Comparison of ENCODE assay signal across 8 mouse cellular contexts in the genomic region with DNA sequence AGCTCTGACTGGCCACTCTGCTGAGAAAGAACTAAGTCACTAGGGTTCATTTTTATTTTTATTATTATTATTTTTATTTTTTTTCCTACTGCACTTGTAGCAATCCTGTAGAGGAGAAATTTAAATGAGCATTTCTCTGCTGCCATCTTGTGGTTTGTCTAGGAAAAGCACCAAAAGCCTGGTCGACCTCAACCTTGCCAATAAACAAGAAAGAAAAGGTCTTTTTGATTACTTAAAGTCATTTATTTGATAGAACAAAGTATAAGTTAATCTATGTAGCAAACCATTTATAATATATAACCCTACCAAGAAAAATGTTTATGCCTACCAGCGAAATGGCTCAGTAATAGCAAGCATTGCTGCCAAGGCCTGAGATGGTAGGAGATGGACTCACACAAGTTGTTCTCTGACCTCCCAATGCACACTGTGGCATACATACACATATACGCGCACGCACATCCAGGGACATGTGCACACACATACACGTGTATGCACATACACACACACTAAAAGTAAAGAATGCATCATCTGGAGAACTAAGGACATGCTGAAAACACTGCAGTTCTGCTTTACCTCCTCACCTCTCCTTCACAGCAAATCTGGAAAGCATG.
DNase-seq lines count a peak whose midpoint lies in the region; ATAC-seq and TF ChIP-seq lines count a peak whose summit lies in the region.

No protein-coding gene starts in this region.

- 35% methylated on average over 6 of the region's 6 CpGs for WGBS in forebrain, embryonic 11.5 days
- WGBS in forebrain, embryonic 10.5 days = 44% methylated on average over 6 of the region's 6 CpGs

- no peaks in the 10 kb centered on the region for H3K79me2 ChIP-seq in CH12.LX (replicated peaks; ENCODE audit: control insufficient read depth, extremely low read depth, insufficient read depth, poor library complexity, severe bottlenecking)

- no peaks in the 10 kb centered on the region for H3K36me3 ChIP-seq in forebrain, embryonic 11.5 days (ENCODE audit: control insufficient read depth, insufficient read depth, low read length)
- H3K36me3 ChIP-seq in forebrain, embryonic 10.5 days (replicated peaks) = no peaks in the 10 kb centered on the region
- H3K36me3 ChIP-seq in CH12.LX (replicated peaks in 1 of 2; ENCODE audit: control insufficient read depth in 1 of 2, insufficient read depth in 1 of 2, low read length in 1 of 2) = no peaks in the 10 kb centered on the region

- in situ Hi-C loops in CH12.LX (cut with MboI; ENCODE audit: low pct_ligation_motif_present, low pct_unique_long_range_greater_than_20kb, low sequenced_read_pairs) = no loop called here

- peak; percentile 59 for DNase-seq in forebrain, embryonic 11.5 days (ENCODE audit: low spot score)
- DNase-seq in forebrain, embryonic 10.5 days (ENCODE audit: extremely low spot score, low spot score) = no peak
- DNase-seq in CH12.LX (ENCODE audit: extremely low read depth) = peak; percentile 40
- peak; percentile 67 for DNase-seq in cerebellum, adult 9-10 months
- peak; percentile 1 for DNase-seq in gonadal fat pad, adult 2 months (ENCODE audit: low read depth)
- peak; percentile 77 for DNase-seq in layer of hippocampus, adult 11-12 months (ENCODE audit: low spot score)
- peak; percentile 54 for DNase-seq in mesoderm, embryonic 11.5 days (ENCODE audit: low read depth, low spot score)
- DNase-seq in spleen, postnatal 4 days (ENCODE audit: low spot score in 2 of 2) = no peak

- H3K27ac ChIP-seq in forebrain, embryonic 11.5 days (ENCODE audit: low read depth, low read length) = no peak overlapping the region
- no peak overlapping the region for H3K27ac ChIP-seq in forebrain, embryonic 10.5 days
- H3K27ac ChIP-seq in CH12.LX (ENCODE audit: insufficient read depth, low read depth) = no peak overlapping the region

- dilution Hi-C loops in CH12.LX (cut with MboI; ENCODE audit: extremely low pct_ligation_motif_present, extremely low pct_unique_long_range_greater_than_20kb, low sequenced_read_pairs) = no loop called here

- H3K4me2 ChIP-seq in forebrain, embryonic 11.5 days (ENCODE audit: low read depth, low read length, severe bottlenecking) = no peak overlapping the region
- H3K4me2 ChIP-seq in CH12.LX (ENCODE audit: insufficient read depth, low read depth, poor library complexity, severe bottlenecking) = no peak overlapping the region

- ATAC-seq in forebrain, embryonic 11.5 days (replicated peaks; ENCODE audit: low FRiP score) = peak; percentile 16

- TF ChIP-seq POLR2A in CH12.LX (IDR thresholded peaks at IDR 0.05; ENCODE audit: low read depth, low read length) = no peak

- peak; percentile 80 for TF ChIP-seq RAD21 in CH12.LX (IDR thresholded peaks at IDR 0.05; ENCODE audit: low read depth, low read length)

- H3K27me3 ChIP-seq in forebrain, embryonic 11.5 days (ENCODE audit: control insufficient read depth, insufficient read depth, low read length) = no peaks in the 10 kb centered on the region
- peaks cover 29% of the 10 kb centered on the region for H3K27me3 ChIP-seq in forebrain, embryonic 10.5 days (ENCODE audit: poor library complexity, severe bottlenecking)
- no peaks in the 10 kb centered on the region for H3K27me3 ChIP-seq in CH12.LX (replicated peaks)

- no peak overlapping the region for H3K4me3 ChIP-seq in forebrain, embryonic 11.5 days (ENCODE audit: low read depth, low read length)
- H3K4me3 ChIP-seq in forebrain, embryonic 10.5 days = no peak overlapping the region
- no peak overlapping the region for H3K4me3 ChIP-seq in CH12.LX (replicated peaks in 1 of 3; ENCODE audit: low read depth in 2 of 3, low read length in 2 of 3, poor library complexity in 1 of 3)

- no peaks in the 10 kb centered on the region; the same call in 1 of the 2 replicates for H3K4me1 ChIP-seq in forebrain, embryonic 11.5 days (replicated peaks; ENCODE audit: control insufficient read depth, insufficient read depth, low read length)
- peaks cover 13% of the 10 kb centered on the region for H3K4me1 ChIP-seq in forebrain, embryonic 10.5 days
- no peaks in the 10 kb centered on the region for H3K4me1 ChIP-seq in CH12.LX (ENCODE audit: control insufficient read depth in 1 of 2, insufficient read depth in 2 of 2)

- no peaks in the 10 kb centered on the region for H3K9me3 ChIP-seq in forebrain, embryonic 11.5 days (ENCODE audit: control insufficient read depth, low read length)
- H3K9me3 ChIP-seq in forebrain, embryonic 10.5 days = no peaks in the 10 kb centered on the region
- no peaks in the 10 kb centered on the region for H3K9me3 ChIP-seq in CH12.LX (replicated peaks; ENCODE audit: low read length)

- no peak for TF ChIP-seq EP300 in CH12.LX (IDR thresholded peaks at IDR 0.05; ENCODE audit: low read length)

- no peak overlapping the region for H3K9ac ChIP-seq in forebrain, embryonic 11.5 days (ENCODE audit: low read length)
- H3K9ac ChIP-seq in CH12.LX (ENCODE audit: insufficient read depth, low read depth) = no peak overlapping the region

- peak; percentile 16 to 74; a peak in 3 of 4 replicates for TF ChIP-seq CTCF in CH12.LX (conservative IDR thresholded peaks at IDR 0.05 in 1 of 2, IDR thresholded peaks at IDR 0.05 in 1 of 2; ENCODE audit: low read depth in 2 of 2, low read length in 2 of 2)

TF ChIP-seq in CH12.LX, 34 proteins besides CTCF, POLR2A, EP300 and RAD21:
- no peak for TF ChIP-seq ETS1 (conservative IDR thresholded peaks at IDR 0.05; ENCODE audit: low read depth, low read length)
- no peak for TF ChIP-seq MEF2A (IDR thresholded peaks at IDR 0.05; ENCODE audit: borderline replicate concordance, low read depth, low read length)
- no peak for TF ChIP-seq MAX (IDR thresholded peaks at IDR 0.05; ENCODE audit: low read length)
- no peak for TF ChIP-seq RCOR1 (conservative IDR thresholded peaks at IDR 0.05; ENCODE audit: low read depth, low read length)
- TF ChIP-seq MYC (IDR thresholded peaks at IDR 0.05; ENCODE audit: low read depth, low read length) = no peak
- TF ChIP-seq UBTF (IDR thresholded peaks at IDR 0.05; ENCODE audit: low read depth, low read length) = no peak
- TF ChIP-seq IRF4 (IDR thresholded peaks at IDR 0.05; ENCODE audit: low read depth, low read length) = no peak
- TF ChIP-seq ZKSCAN1 (IDR thresholded peaks at IDR 0.05; ENCODE audit: borderline replicate concordance, low read depth, low read length) = no peak
- no peak for TF ChIP-seq ZMIZ1 (IDR thresholded peaks at IDR 0.05; ENCODE audit: low read depth, low read length)
- peak; percentile 25; the same call in 1 of the 2 replicates for TF ChIP-seq ZNF384 (IDR thresholded peaks at IDR 0.05; ENCODE audit: low read depth, low read length)
- TF ChIP-seq SMC3 (IDR thresholded peaks at IDR 0.05; ENCODE audit: low read depth, low read length) = peak; percentile 48
- no peak for TF ChIP-seq USF2 (conservative IDR thresholded peaks at IDR 0.05; ENCODE audit: low read depth, low read length)
- no peak for TF ChIP-seq NRF1 (IDR thresholded peaks at IDR 0.05; ENCODE audit: low read depth, low read length)
- no peak for TF ChIP-seq CHD1 (IDR thresholded peaks at IDR 0.05; ENCODE audit: low read depth, low read length)
- no peak for TF ChIP-seq HCFC1 (IDR thresholded peaks at IDR 0.05; ENCODE audit: low read depth, low read length)
- TF ChIP-seq ZC3H11A (IDR thresholded peaks at IDR 0.05; ENCODE audit: low read depth, low read length) = no peak
- no peak for TF ChIP-seq ELF1 (IDR thresholded peaks at IDR 0.05; ENCODE audit: low read depth, low read length)

Comparison
In these comparisons a context has a peak if more than half of its experiments do, and no peak if none do; other contexts are left out.
1. DNase-seq: peak in forebrain, embryonic 11.5 days (single experiment), CH12.LX (single experiment), cerebellum, adult 9-10 months (single experiment), gonadal fat pad, adult 2 months (single experiment), layer of hippocampus, adult 11-12 months (single experiment) and mesoderm, embryonic 11.5 days (single experiment); none in forebrain, embryonic 10.5 days (single experiment) and spleen, postnatal 4 days (0 of 2).